Comparison of ENCODE assay signal across 20 mouse cellular contexts in the genomic region with DNA sequence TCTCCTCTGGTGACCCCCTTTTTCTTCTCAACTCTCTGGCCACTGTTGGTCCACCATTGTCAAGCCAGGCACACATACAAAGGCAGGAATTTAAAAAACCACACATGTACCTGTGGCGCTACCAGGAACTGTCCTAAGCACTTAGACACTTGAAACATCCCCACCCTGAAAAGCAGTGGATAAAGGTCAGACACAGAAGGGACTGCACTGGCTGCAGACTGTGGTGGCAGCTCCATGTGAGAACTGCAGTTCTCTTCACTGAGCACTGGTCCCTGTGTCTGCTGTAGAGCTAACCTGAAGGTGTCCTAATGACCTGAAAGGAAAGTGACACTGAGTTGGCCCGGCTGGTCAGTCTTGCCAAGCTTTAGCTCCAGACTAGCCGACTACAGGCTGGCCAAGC. TPM values are rescaled to one million over a fixed set of nuclear protein-coding genes. Genes with fewer than 3 reads are reported as not detected.
DNase-seq lines count a peak whose midpoint lies in the region; ATAC-seq and TF ChIP-seq lines count a peak whose summit lies in the region.
"Had no signal": no experiment of that assay in that cellular context is flagged by ENCODE, and none has a peak within 500 bp of the region (broad histone marks: within the 10 kb centered on the region; RNA-seq: fewer than 3 reads in every experiment).

No protein-coding gene starts in this region.

- H3K4me1 ChIP-seq in intestine, embryonic 15.5 days (replicated peaks), result peaks cover 7% of the 10 kb centered on the region
- H3K4me1 ChIP-seq in intestine, postnatal 0 days (replicated peaks; ENCODE audit: control insufficient read depth, insufficient read depth, low read length), result 0 out of 2 replicates have a peak, but pooled peaks cover 4% of the 10 kb centered on the region
- H3K4me1 ChIP-seq in midbrain, embryonic 10.5 days, result peaks cover 34% of the 10 kb centered on the region
- peaks cover 7% of the 10 kb centered on the region for H3K4me1 ChIP-seq in midbrain, embryonic 14.5 days (ENCODE audit: control insufficient read depth, insufficient read depth, low read length)
- H3K4me1 ChIP-seq: heart, embryonic 15.5 days; liver, embryonic 15.5 days had no signal

- peak; percentile 29 for DNase-seq in adrenal gland, postnatal 14 days
- DNase-seq in adrenal gland, adult 18-20 months (ENCODE audit: low spot score in 2 of 2), result no peak
- DNase-seq in midbrain, embryonic 10.5 days (ENCODE audit: low spot score), result no peak
- no peak for DNase-seq in midbrain, embryonic 14.5 days
- DNase-seq in spleen, postnatal 36 days (ENCODE audit: low spot score in 2 of 2), result no peak
- DNase-seq: cerebellum, adult 8-10 months; forebrain, postnatal 0 days; gastrocnemius, postnatal 25 days; heart, postnatal 4 days; kidney, adult 9 months; kidney, postnatal 14 days; thymus, adult 18-20 months; thymus, postnatal 4 days had no signal

- H3K4me2 ChIP-seq in intestine, embryonic 15.5 days (replicated peaks), result no peak overlapping the region
- H3K4me2 ChIP-seq in intestine, postnatal 0 days (replicated peaks; ENCODE audit: low read depth), result no peak overlapping the region
- H3K4me2 ChIP-seq in midbrain, embryonic 14.5 days (ENCODE audit: low read length), result no peak overlapping the region
- H3K4me2 ChIP-seq: heart, embryonic 15.5 days; hindbrain, embryonic 14.5 days; liver, embryonic 15.5 days; midbrain, embryonic 12.5 days had no signal

- peak; percentile 66 for ATAC-seq in intestine, embryonic 15.5 days
- ATAC-seq in intestine, postnatal 0 days, result no peak
- no peak for ATAC-seq in midbrain, embryonic 14.5 days (ENCODE audit: low FRiP score, low TSS enrichment)
- ATAC-seq: forebrain, postnatal 0 days; inflammation-experienced regulatory T-cells, adult 6 months had no signal

- H3K9me3 ChIP-seq in intestine, embryonic 15.5 days, result no peaks in the 10 kb centered on the region
- H3K9me3 ChIP-seq in intestine, postnatal 0 days (ENCODE audit: control insufficient read depth), result no peaks in the 10 kb centered on the region
- no peaks in the 10 kb centered on the region for H3K9me3 ChIP-seq in midbrain, embryonic 10.5 days (replicated peaks)
- no peaks in the 10 kb centered on the region for H3K9me3 ChIP-seq in midbrain, embryonic 14.5 days (ENCODE audit: control insufficient read depth, low read length)
- H3K9me3 ChIP-seq: heart, embryonic 15.5 days; liver, embryonic 15.5 days; midbrain, embryonic 12.5 days had no signal

- TF ChIP-seq CTCF in intestine, postnatal 0 days (IDR thresholded peaks at IDR 0.05; ENCODE audit: low read depth), result no peak

- H3K36me3 ChIP-seq in intestine, embryonic 15.5 days, result no peaks in the 10 kb centered on the region
- H3K36me3 ChIP-seq in intestine, postnatal 0 days (ENCODE audit: control insufficient read depth, insufficient read depth), result no peaks in the 10 kb centered on the region
- H3K36me3 ChIP-seq in midbrain, embryonic 10.5 days, result no peaks in the 10 kb centered on the region
- H3K36me3 ChIP-seq in midbrain, embryonic 14.5 days (ENCODE audit: control insufficient read depth, insufficient read depth, low read length), result no peaks in the 10 kb centered on the region
- H3K36me3 ChIP-seq: heart, embryonic 15.5 days; liver, embryonic 15.5 days; midbrain, embryonic 12.5 days had no signal

- no peak overlapping the region for H3K9ac ChIP-seq in intestine, embryonic 15.5 days
- H3K9ac ChIP-seq in intestine, postnatal 0 days (ENCODE audit: low read depth, low read length), result no peak overlapping the region
- H3K9ac ChIP-seq in midbrain, embryonic 14.5 days (replicated peaks; ENCODE audit: low read length), result no peak overlapping the region
- H3K9ac ChIP-seq: forebrain, postnatal 0 days; heart, embryonic 15.5 days; hindbrain, embryonic 14.5 days; liver, embryonic 15.5 days; midbrain, embryonic 12.5 days had no signal

- no peaks in the 10 kb centered on the region for H3K27me3 ChIP-seq in intestine, embryonic 15.5 days (replicated peaks)
- H3K27me3 ChIP-seq in intestine, postnatal 0 days (replicated peaks; ENCODE audit: control insufficient read depth, insufficient read depth, low read length), result no peaks in the 10 kb centered on the region
- H3K27me3 ChIP-seq in midbrain, embryonic 10.5 days (ENCODE audit: low read depth, poor library complexity, severe bottlenecking), result peaks cover 20% of the 10 kb centered on the region
- H3K27me3 ChIP-seq in midbrain, embryonic 14.5 days (ENCODE audit: control insufficient read depth, insufficient read depth, low read length), result no peaks in the 10 kb centered on the region
- H3K27me3 ChIP-seq: heart, embryonic 15.5 days; liver, embryonic 15.5 days had no signal

- H3K27ac ChIP-seq in intestine, embryonic 15.5 days, result 0 out of 2 replicates have a peak overlapping the region, but pooled peaks have one; percentile 27
- no peak overlapping the region for H3K27ac ChIP-seq in intestine, postnatal 0 days (ENCODE audit: low read depth, low read length)
- H3K27ac ChIP-seq in midbrain, embryonic 10.5 days (replicated peaks), result peak overlapping the region; percentile 38
- no peak overlapping the region for H3K27ac ChIP-seq in midbrain, embryonic 14.5 days (replicated peaks; ENCODE audit: low read depth, low read length)
- H3K27ac ChIP-seq: heart, embryonic 15.5 days; hindbrain, embryonic 14.5 days; liver, embryonic 15.5 days; midbrain, embryonic 12.5 days had no signal

- WGBS in intestine, embryonic 15.5 days, result 68% methylated on average over 3 of the region's 3 CpGs
- WGBS in intestine, postnatal 0 days, result 50% methylated on average over 3 of the region's 3 CpGs
- WGBS in midbrain, embryonic 10.5 days, result 87% methylated on average over 3 of the region's 3 CpGs
- WGBS in midbrain, embryonic 14.5 days, result 86% methylated on average over 3 of the region's 3 CpGs

- H3K4me3 ChIP-seq in intestine, embryonic 15.5 days (replicated peaks), result no peak overlapping the region
- no peak overlapping the region for H3K4me3 ChIP-seq in intestine, postnatal 0 days (ENCODE audit: low read depth, low read length)
- no peak overlapping the region for H3K4me3 ChIP-seq in midbrain, embryonic 10.5 days
- no peak overlapping the region for H3K4me3 ChIP-seq in midbrain, embryonic 14.5 days (replicated peaks; ENCODE audit: low read depth, low read length)
- H3K4me3 ChIP-seq: heart, embryonic 15.5 days; liver, embryonic 15.5 days; midbrain, embryonic 12.5 days had no signal

RNA-seq across cellular contexts. Expression of gene Thumpd3, which starts 15.5 kb away (rescaled TPM):
- total RNA-seq in adrenal gland, postnatal 14 days (2021), result 35.2 and 36.2 TPM in 2 replicates
- 10 to 100 TPM; 38.6 to 40.9 TPM for total RNA-seq in adrenal gland, adult 18-20 months (2021)
- polyA plus RNA-seq in intestine, embryonic 15.5 days (2015; fragmentation: Nextera tagmentation; extraction: Ambion mirVana), result 58.1 and 62.9 TPM in 2 replicates
- 36.0 and 36.6 TPM in 2 replicates for polyA plus RNA-seq in intestine, postnatal 0 days (2015; fragmentation: Nextera tagmentation; extraction: Ambion mirVana)
- polyA plus RNA-seq in midbrain, embryonic 10.5 days (2016; fragmentation: Nextera tagmentation; extraction: Ambion mirVana), result 73.2 and 74.9 TPM in 2 replicates
- 48.3 and 50.0 TPM in 2 replicates for polyA plus RNA-seq in midbrain, embryonic 14.5 days (2014; fragmentation: Nextera tagmentation; extraction: Ambion mirVana)

RNA-seq across cellular contexts. Expression of gene Setd5, which starts 46.6 kb away (rescaled TPM):
- 104 and 113 TPM in 2 replicates for total RNA-seq in adrenal gland, postnatal 14 days (2021)
- 10 to 100 TPM; 72.2 to 86.2 TPM for total RNA-seq in adrenal gland, adult 18-20 months (2021)
- 67.2 and 70.0 TPM in 2 replicates for polyA plus RNA-seq in intestine, embryonic 15.5 days (2015; fragmentation: Nextera tagmentation; extraction: Ambion mirVana)
- polyA plus RNA-seq in intestine, postnatal 0 days (2015; fragmentation: Nextera tagmentation; extraction: Ambion mirVana), result 32.2 and 32.9 TPM in 2 replicates
- polyA plus RNA-seq in midbrain, embryonic 10.5 days (2016; fragmentation: Nextera tagmentation; extraction: Ambion mirVana), result 74.3 and 79.0 TPM in 2 replicates
- 57.0 and 57.9 TPM in 2 replicates for polyA plus RNA-seq in midbrain, embryonic 14.5 days (2014; fragmentation: Nextera tagmentation; extraction: Ambion mirVana)

Comparison
In these comparisons a context has a peak if more than half of its experiments do, and no peak if none do; other contexts are left out.
1. H3K27ac ChIP-seq: peak in intestine, embryonic 15.5 days (single experiment) and midbrain, embryonic 10.5 days (single experiment); none in intestine, postnatal 0 days (single experiment) and midbrain, embryonic 14.5 days (single experiment).